Mouse (Mus musculus): ENCODE measurements around the gene Rxra.

GRCm38 (mm10) chr2:27729009-27729408 is 52.8 kb downstream of the Rxra start:
- no peak for TF ChIP-seq POLR2A (IDR thresholded peaks at IDR 0.05; ENCODE audit: low read depth, low read length)
- no peak for TF ChIP-seq CTCF (IDR thresholded peaks at IDR 0.05; ENCODE audit: extremely low read depth, insufficient read depth, insufficient read length, insufficient replicate concordance)

Data from spleen, adult 2 months (tissue).